Mouse (Mus musculus) retina, postnatal 7 days (tissue): ENCODE data around the gene Ssbp2.

Experiments
- DNase-seq: peaks from one replicate; pipeline ENCODE4 v3.0.0-alpha.2; 2012; ENCODE audit warnings: low read depth, low spot score

Ssbp2 gene

DNA sequence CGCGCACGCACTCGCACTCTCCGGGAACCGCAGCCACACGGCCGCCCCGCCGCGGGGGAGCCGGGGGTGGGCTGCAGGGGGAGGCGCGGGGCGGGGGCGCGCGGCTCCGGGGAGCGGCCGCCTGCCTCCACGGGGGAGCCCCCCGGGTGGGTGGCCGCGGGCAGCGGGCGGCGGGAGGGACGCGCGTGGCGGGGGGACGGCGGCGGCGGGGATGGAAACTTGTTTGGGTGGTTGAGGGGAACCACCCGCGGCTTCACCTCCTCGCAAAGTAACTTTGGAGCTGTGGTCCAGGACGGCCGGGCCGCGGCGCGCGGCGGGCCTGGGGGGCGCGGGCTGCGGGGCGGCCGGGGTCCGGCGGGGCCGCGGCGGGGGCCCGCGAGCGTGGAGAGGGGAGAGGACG lies 1.2 kb downstream of the Ssbp2 start:
- no peak for DNase-seq

- DNase-seq, result no peak
These were observed 1.7 kb downstream of the Ssbp2 start for GRCm38 (mm10) chr13:91461711-91462351.

DNA sequence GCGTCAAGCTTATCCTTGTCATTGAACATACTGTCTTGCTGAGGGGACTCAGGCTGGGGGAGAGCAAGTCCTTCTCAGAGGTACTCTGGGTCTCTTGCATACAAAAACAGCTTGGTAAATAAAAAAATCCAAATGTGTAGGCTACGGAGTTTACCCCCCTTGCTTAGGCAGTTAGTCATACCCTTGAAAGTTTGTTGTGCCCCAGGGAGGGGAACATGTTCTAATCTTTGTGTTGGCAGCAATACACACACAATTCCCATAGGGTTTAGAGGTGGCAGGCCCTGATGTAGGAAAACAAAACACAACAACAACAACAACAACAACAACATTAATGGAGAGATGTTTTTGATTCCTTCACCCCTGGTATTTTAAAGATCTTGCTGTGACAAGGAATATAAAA lies 2.3 kb downstream of the Ssbp2 start:
- no peak for DNase-seq

GRCm38 (mm10) chr13:91462893-91463481 lies 2.9 kb downstream of the Ssbp2 start:
- no peak for DNase-seq

- DNase-seq, result no peak
These were observed 5.1 kb downstream of the Ssbp2 start for GRCm38 (mm10) chr13:91465002-91465715.

GRCm38 (mm10) chr13:91471566-91471965 lies 11.5 kb downstream of the Ssbp2 start:
- DNase-seq, result no peak

DNA sequence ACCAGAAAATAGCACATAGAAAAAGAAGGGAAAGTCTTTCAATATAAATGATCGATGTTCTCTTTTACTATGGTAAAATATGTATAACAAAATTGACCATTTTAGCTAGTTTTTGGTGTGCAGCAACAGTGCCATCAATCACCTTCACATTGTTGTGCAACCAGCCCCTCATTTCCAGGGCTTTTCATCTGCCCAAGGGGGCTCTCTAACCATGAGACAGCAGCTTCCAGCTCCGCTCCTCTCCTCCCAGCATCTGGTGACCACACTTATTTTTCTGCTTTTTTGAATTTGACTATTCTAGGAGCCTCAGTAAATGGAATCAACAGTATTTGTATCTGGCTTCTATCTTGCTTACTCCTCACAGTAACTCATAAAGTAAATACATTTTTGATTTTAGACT lies 11.9 kb downstream of the Ssbp2 start:
- no peak for DNase-seq

DNA sequence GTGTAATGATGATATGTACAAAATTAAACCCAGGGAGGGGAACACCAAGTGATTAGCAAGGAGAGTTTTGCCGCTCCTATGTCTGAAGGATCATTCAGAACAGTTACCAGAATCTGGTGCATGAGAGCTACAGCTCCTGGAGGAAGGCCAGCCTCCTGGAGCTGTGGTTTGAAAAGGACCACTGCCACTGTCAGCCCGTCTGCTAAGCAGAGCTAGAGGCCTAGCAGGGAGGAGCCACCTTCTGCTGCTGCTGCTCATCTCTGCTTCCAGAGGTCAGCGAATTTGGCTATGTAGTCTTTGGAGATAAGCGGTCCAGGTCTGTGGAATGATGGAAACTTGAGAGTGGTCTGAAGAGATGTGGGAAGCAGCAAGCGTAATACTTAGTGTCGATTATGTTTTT lies 13.4 kb downstream of the Ssbp2 start:
- no peak for DNase-seq

- no peak for DNase-seq
These were observed 13.9 kb downstream of the Ssbp2 start for GRCm38 (mm10) chr13:91474027-91474426.

GRCm38 (mm10) chr13:91475888-91476287 lies 15.8 kb downstream of the Ssbp2 start:
- DNase-seq, result no peak

- DNase-seq, result no peak
These were observed 16.6 kb downstream of the Ssbp2 start for GRCm38 (mm10) chr13:91476596-91477100.

DNA sequence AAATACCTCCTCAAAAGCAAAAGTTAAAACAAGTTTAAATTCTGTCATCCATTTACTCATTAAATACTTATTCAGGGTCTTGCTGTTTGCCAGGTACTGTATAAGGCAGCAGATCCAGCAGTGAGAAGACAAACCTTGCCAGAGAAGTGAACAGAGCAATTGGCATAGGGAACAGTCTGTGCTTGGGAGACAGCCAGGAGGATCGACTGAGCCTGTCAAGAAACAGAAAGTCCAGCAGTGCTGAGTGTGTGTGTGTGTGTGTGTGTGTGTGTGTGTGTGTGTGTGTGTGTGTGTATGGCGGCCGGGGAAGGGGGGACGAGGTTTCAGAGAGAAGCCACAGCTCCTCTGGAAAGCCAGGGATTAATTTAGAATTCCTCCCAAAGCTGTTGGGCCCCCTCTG lies 17.9 kb downstream of the Ssbp2 start:
- no peak for DNase-seq

- no peak for DNase-seq
These were observed 24.2 kb downstream of the Ssbp2 start for GRCm38 (mm10) chr13:91484303-91484702.

DNA sequence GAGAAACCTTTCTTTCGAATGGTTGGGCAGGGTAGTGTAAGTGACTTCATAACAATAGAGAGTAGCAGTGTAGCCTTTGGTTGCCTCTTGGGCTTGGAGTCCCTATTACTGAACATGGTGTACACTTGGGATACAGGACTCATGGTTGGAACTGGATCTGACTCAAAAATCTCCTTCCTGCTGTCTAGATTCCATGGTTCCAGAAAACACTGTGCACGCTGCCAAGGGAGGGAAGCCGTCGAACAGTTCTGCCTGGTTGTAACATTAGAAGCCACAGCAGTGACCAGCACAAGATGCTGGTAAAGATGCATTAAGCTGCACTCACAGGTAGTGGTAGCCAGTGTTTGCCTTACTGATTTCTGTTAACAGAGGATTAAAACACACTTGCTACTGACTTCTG lies 32.0 kb downstream of the Ssbp2 start:
- DNase-seq, result no peak

DNA sequence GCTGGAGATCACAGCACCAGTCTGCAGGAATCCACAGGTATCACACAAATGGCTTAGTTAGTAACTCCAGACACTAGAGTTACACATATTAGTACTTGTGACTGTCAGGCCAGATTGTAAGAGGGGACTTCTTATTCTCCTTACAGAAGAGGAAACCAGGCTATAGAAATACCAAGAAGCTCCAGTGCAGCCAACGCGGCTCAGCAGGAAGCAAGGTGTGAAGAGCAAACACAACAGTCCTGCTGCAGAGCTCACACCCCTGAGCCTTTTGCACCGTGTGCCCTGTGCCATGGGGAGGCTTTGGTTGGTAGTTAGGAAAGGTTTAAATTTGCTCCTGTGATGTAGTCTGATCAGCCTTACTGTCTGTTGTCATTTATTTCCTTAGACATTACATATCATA lies 37.0 kb downstream of the Ssbp2 start:
- no peak for DNase-seq

DNA sequence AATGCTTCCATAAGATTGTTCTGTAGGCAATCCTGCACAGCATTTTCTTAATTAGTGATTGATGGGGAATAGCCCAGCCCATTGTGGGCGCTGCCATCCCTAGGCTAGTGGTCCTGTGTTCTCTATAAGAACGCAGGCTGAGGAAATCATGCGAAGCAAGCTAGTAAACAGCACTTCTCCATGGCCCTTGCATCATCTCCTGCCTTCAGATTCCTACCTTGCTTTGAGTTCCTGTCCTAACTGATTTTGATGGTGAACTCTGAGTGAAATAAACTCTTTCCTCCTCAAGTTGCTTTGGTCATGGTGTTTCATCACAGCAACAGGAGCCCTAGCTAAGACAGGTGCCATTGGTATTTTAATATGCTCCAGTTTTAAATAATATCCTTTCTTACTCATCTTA lies 41.7 kb downstream of the Ssbp2 start:
- DNase-seq, result no peak

GRCm38 (mm10) chr13:91502642-91503373 lies 42.7 kb downstream of the Ssbp2 start:
- no peak for DNase-seq

- DNase-seq, result no peak
These were observed 48.9 kb downstream of the Ssbp2 start for GRCm38 (mm10) chr13:91508991-91509390.

DNA sequence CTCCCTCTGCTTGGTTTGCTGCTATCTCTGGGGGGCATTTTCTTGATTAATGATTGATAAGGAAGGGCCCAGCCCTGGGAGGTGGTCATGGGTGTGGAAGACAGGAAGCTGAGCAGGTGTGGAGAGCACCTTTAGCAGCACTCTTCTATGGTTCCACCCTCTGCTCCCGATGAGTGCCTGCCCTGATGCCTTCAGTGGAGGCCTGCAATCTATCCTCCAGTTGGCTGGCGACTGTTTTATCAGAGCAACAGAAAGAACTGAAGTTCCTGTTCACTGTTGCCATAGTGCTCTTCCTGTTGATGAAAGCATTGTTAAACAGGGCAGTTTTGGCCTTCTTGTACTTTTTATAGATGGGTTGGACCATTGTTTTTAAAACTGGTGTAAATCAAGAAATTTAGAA lies 49.4 kb downstream of the Ssbp2 start:
- no peak for DNase-seq

DNA sequence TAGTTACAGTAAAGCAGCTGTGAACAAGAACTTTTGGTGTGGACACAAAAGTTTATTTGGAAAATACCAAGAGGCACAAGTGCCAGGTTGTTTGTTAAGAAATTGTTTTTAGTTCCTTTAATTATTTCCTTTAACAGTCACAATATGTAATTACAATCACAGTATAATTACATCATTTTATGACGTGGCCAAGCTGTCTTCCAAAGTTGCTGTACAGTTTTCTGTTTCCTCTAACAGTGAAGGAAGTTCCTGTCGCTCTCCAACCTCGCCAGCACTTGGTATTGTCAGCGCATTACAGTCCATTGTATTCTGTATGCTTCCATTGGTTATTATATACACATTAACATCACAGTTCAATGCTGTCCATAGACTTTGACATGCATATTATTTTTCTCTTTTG lies 54.9 kb downstream of the Ssbp2 start:
- no peak for DNase-seq

- DNase-seq, result no peak
These were observed 60.1 kb downstream of the Ssbp2 start for GRCm38 (mm10) chr13:91520073-91520750.

GRCm38 (mm10) chr13:91520968-91521367 lies 60.9 kb downstream of the Ssbp2 start:
- no peak for DNase-seq
